Mouse (Mus musculus): ENCODE measurements around the gene Zfp800.

The Zfp800 gene

GRCm38 (mm10) chr6:28203454-28203853 is 194.4 kb downstream of the Zfp800 start:
- DNase-seq (ENCODE audit: low read depth, low spot score) = no peak

DNA sequence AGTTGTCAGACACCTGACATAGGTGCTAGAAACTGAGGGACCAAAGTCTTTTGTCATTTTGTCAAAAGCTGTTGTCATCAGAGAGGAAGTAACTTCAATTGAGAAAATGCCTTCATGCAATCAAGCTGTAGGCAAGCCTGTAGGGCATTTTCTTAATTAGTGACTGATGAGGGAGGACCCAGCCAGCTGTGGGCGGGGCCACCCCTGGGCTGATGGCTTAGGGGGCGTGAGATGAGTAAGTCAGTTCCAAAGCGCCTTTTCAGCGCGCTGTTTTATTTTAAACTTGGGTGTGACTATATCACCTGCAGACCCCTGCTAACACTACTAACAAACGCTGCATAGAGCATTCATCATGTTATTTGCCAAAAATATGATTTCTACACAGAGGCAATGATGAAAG is 195.0 kb downstream of the Zfp800 start:
- no peak for DNase-seq (ENCODE audit: low read depth, low spot score)

DNA sequence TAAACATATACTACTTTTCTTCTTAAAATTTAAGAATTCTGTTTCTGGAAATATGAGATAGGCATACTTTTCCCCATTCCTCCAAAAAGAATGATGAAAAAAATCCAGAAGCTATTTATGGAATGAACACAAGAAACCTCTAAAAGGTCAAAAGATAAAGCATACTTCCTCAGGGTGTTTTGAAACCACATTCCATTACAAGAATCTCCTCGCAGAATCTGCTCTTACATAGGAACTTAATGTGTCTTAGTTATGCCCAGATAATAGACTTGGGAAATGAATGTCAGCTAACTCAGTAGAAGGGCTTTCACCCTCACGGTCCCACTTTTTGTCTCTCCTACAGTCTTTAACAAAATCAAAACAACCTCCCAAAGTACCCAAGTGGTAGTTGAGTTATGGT is 203.9 kb downstream of the Zfp800 start:
- DNase-seq (ENCODE audit: low read depth, low spot score) = no peak

DNA sequence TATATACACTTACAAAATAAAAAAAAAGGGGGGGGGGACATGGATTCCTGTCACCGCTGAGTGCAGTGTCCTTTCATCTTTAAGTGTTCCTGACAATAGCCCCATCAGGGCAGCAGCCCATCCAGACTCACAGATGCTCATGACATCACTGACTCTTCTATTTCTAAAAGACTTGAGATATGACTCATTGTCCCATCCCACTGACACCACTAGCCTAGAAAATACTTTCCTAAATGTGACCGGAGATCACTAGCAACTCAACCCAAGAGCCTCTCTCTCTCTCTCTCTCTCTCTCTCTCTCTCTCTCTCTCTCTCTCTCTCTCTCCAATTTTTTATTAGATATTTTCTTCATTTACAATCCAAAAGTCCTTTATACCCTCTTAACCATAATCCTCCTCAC is 205.9 kb downstream of the Zfp800 start:
- no peak for DNase-seq (ENCODE audit: low read depth, low spot score)

All from retina, adult 2 months (tissue).